Mouse (Mus musculus) G1E (cell line): Measurements from ENCODE around the gene March4.

ENCODE experiments used
- CTCF ChIP-seq: IDR thresholded peaks from 2 replicates; pipeline ENCODE4 v1.5.1; 2012; ENCODE audit warnings: low read depth, low read length, inconsistent platforms, mixed read lengths
- GATA1 ChIP-seq: IDR thresholded peaks from 2 replicates; pipeline ENCODE4 v1.6.1; 2012; ENCODE audit warnings: borderline replicate concordance, low read length, inconsistent platforms, mixed read lengths
- GATA2 ChIP-seq: IDR thresholded peaks from 2 replicates; pipeline ENCODE4 v1.6.1; 2012; ENCODE audit warnings: low read depth, low read length, inconsistent platforms, borderline replicate concordance
- POLR2AphosphoS5 ChIP-seq: IDR thresholded peaks from 2 replicates; pipeline ENCODE4 v1.6.1; 2012; ENCODE audit warnings: low read depth, low read length, inconsistent platforms; ENCODE audit not compliant: insufficient replicate concordance
- TAL1 ChIP-seq: conservative IDR thresholded peaks from 2 replicates; pipeline ENCODE4 v1.6.1; 2012; ENCODE audit warnings: low read depth, low read length, inconsistent platforms, mixed read lengths

DNA sequence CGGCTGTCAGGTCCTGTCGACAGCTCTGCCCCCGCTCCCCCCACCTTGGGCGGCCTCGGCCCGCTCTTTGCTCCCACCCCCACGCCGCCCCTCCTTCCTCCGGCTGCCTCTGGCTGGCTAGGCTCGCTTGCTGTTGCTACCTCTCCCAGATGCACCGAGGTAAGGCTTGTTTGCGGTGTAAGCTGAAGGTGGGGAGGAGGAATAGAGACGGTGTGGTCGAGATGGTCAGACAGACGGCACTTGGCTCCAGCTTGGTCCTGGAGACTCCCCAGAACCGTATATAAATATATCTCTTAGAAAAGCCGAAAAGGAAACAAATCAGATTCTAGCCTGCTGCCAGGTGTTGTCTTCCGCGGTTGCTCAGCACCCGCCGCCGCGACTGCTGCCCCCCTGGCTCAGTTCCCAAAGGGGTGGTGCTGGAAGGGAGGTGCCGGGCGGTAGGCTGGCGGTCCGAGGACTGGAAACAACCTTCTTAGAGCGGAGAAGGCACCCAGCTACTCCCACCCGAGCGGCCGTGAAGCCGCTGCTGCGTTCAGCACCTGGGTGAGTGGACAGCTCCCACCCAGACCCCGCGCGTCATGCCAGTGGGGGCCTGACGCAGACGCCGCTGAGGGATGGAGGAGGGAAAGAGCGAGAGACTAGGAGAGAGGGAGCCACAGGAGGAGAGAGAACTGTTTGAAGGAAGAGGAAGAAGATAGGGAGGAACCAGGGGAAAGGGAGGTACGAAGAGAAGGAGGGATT lies at the start of gene March4:
- no peak for TF ChIP-seq TAL1
- no peak for TF ChIP-seq CTCF
- no peak for TF ChIP-seq GATA1
- TF ChIP-seq POLR2AphosphoS5 = no peak
- no peak for TF ChIP-seq GATA2
